Mouse (Mus musculus): ENCODE measurements around the gene Aifm2. TPM values are rescaled to one million over a fixed set of nuclear protein-coding genes. Genes with fewer than 3 reads are reported as not detected.

Aifm2 gene
- polyA plus RNA-seq (2012; rRNA removed; ENCODE audit: low replicate concordance): 6.3 and 7.6 TPM in 2 replicates

GRCm38 (mm10) chr10:61714771-61715461, at the start of gene Aifm2:
Gene Aifm2, plus strand, starts transcription at chr10:61715263.

GRCm38 (mm10) chr10:61680015-61680913, 34.8 kb upstream of the Aifm2 start, which contains the start of gene Sar1a:
Gene Sar1a, plus strand, starts transcription at chr10:61680299.

GRCm38 (mm10) chr10:61694870-61695670, 20.0 kb upstream of the Aifm2 start, which contains the start of gene Tysnd1:
Gene Tysnd1, plus strand, starts transcription at chr10:61695514.

GRCm38 (mm10) chr10:61783621-61784251, 68.7 kb downstream of the Aifm2 start, which contains the start of gene H2afy2:
Gene H2afy2, minus strand, starts transcription at chr10:61784147.

Other genes starting within 250 kb of the Aifm2 start
- gene Lrrc20, start 239.5 kb upstream of the Aifm2 start, polyA plus RNA-seq (2012; rRNA removed; ENCODE audit: low replicate concordance): 6.6 and 7.4 TPM in 2 replicates
- gene Npffr1, start 119.8 kb upstream of the Aifm2 start, polyA plus RNA-seq (2012; rRNA removed; ENCODE audit: low replicate concordance): 0.15 TPM in 1 of 2 replicates, not detected in the other
- gene Ppa1, start 66.7 kb upstream of the Aifm2 start, polyA plus RNA-seq (2012; rRNA removed; ENCODE audit: low replicate concordance): 76.4 and 86.1 TPM in 2 replicates
- 11.4 and 39.8 TPM in 2 replicates for gene Sar1a, start 35.0 kb upstream of the Aifm2 start, polyA plus RNA-seq (2012; rRNA removed; ENCODE audit: low replicate concordance)
- 106 and 198 TPM in 2 replicates for gene Tysnd1, start 19.7 kb upstream of the Aifm2 start, polyA plus RNA-seq (2012; rRNA removed; ENCODE audit: low replicate concordance)
- gene H2afy2, start 68.9 kb downstream of the Aifm2 start, polyA plus RNA-seq (2012; rRNA removed; ENCODE audit: low replicate concordance): 0.50 and 1.3 TPM in 2 replicates